Mouse (Mus musculus): ENCODE measurements around the gene Adck2. TPM values are rescaled to one million over a fixed set of nuclear protein-coding genes. Genes with fewer than 3 reads are reported as not detected.
A peak's percentile ranks its signal among the peaks of the same experiment; 100 is the strongest.

Adck2 gene
- polyA plus RNA-seq, 1 experiment from 2014 or later: 24.6 TPM

DNA sequence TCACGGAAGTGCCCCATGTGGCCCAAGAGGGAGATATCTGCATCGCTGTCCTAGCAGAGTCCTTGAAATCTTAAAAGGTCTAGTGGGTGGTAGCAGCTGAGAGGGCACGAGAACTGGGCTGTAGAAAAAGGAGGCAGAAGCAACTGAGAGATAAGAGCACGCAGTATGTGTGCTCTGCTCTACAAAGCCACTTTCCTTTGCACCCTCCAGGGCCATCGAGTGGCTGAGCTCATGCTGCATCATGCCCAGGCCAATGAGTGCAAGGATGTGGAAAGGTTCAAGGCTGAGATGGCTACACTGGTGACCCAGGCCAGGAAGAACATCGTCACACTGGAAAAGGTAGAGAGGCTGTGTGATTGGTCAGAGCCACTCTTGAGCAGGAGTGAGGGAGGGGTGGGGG, 11.8 kb downstream of the Adck2 start, which contains the start of gene Gm42420:
Gene Gm42420 (plus strand): TSS at position 237 of the 400 bp plus-strand sequence.
- Histone ChIP-seq H3K4me1 (ENCODE audit: insufficient read depth, low read depth, low read length) (no peaks in the 10 kb centered on the region), H3K27me3 (replicated peaks; ENCODE audit: insufficient read depth, low read length) (no peaks in the 10 kb centered on the region), H3K4me3 (ENCODE audit: low read depth, low read length) (no peak within 1 kb of the TSS), H3K36me3 (ENCODE audit: insufficient read depth, low read length) (0 out of 2 replicates have a peak, but pooled peaks cover 18% of the 10 kb centered on the region), H3K9ac (replicated peaks; ENCODE audit: low read depth) (no peak within 1 kb of the TSS), H3K27ac (ENCODE audit: low read length) (no peak within 1 kb of the TSS), H3K9me3 (ENCODE audit: low read length) (no peaks in the 10 kb centered on the region), H3K4me2 (replicated peaks; ENCODE audit: low read depth, low read length) (no peak within 1 kb of the TSS)
- 78% methylated on average over 6 of the region's 6 CpGs for WGBS
- ATAC-seq (no peak), DNase-seq (ENCODE audit: low spot score) (no peak)
- TF ChIP-seq CTCF (IDR thresholded peaks at IDR 0.05) (no peak), EP300 (IDR thresholded peaks at IDR 0.05) (no peak)

DNA sequence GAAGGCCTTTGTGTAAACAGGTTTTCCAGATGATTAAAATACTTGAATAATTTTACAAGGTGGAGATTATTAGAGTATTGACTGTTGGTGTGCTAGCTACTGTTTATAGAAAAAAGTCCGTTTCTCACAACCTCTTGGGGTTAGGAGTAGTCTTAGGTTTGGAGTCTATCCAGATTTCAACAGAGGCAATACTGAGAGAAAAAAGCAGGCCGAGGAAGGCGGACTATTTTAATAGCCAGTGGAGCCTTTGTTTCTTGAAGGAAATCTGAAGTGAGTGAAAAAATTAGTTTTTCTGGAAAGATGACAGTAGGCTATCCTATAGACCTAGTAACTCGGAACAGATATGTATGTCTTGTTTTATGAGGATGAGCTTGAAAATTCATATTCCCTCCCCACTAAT, 17.8 kb downstream of the Adck2 start:
- peak overlapping the region; percentile 71 for H3K4me2 ChIP-seq (replicated peaks; ENCODE audit: low read depth, low read length)
- DNase-seq (ENCODE audit: low spot score) (no peak), ATAC-seq (no peak)
- no peak overlapping the region for H3K27ac ChIP-seq (ENCODE audit: low read length)
- H3K27me3 ChIP-seq (replicated peaks; ENCODE audit: insufficient read depth, low read length): no peaks in the 10 kb centered on the region
- peaks cover 6% of the 10 kb centered on the region for H3K4me1 ChIP-seq (ENCODE audit: insufficient read depth, low read depth, low read length)
- 81% methylated on average over 4 of the region's 4 CpGs for WGBS
- H3K9ac ChIP-seq (replicated peaks; ENCODE audit: low read depth): no peak overlapping the region
- no peaks in the 10 kb centered on the region for H3K36me3 ChIP-seq (ENCODE audit: insufficient read depth, low read length)
- TF ChIP-seq CTCF (IDR thresholded peaks at IDR 0.05): no peak
- no peak for TF ChIP-seq EP300 (IDR thresholded peaks at IDR 0.05)
- no peak overlapping the region for H3K4me3 ChIP-seq (ENCODE audit: low read depth, low read length)
- H3K9me3 ChIP-seq (ENCODE audit: low read length): no peaks in the 10 kb centered on the region

DNA sequence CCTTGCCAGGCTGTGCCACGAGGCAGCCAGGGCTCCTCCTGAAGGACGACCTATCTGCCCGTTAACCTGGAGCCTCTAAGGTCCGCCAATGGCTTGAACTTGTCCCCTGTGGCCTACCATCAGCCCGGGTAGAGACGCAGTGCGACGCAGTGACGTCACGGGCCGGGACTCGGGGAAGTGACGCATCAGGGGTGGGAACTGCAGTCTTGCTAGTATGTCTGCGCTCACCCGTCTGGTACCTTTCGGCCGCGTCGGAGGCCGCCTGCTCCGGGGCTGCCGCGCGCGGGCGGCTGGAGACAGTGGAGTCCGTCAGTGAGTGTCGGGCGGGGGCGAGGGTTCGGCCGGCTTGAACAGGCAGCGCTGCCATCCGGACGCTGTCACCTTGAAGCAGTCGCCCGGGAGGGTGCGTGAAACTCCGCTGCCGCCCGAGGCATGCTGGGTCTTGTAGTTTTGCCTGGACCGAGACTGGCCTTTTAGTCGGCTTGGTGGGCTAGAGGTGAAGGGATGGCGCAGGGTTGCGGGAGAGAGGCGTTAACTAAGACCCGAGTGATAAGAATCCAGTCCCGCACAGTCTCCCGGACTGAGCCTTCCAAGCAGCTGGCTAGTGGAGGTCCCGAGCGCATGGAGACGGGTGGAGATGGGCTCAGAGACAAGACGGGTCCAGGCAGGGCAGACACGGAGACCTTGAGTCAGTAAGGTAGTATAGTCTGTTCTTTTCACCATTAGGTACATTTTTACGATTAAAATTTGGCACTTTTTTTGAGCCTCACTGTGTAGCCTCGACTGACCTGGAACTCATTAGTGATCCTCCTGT, 18.9 kb downstream of the Adck2 start, which contains the start of gene Ndufb2:
Gene Ndufb2 (plus strand): TSS at position 174 of the 814 bp plus-strand sequence.
- peaks cover 6% of the 10 kb centered on the region for H3K4me1 ChIP-seq (ENCODE audit: insufficient read depth, low read depth, low read length)
- no peaks in the 10 kb centered on the region for H3K9me3 ChIP-seq (ENCODE audit: low read length)
- WGBS: 2% methylated on average over 56 of the region's 56 CpGs
- DNase-seq (ENCODE audit: low spot score): peak; percentile 96
- H3K36me3 ChIP-seq (ENCODE audit: insufficient read depth, low read length): peaks cover 2% of the 10 kb centered on the region; the same call in 1 of the 2 replicates
- peak within 1 kb of the TSS; percentile 71 for H3K4me2 ChIP-seq (replicated peaks; ENCODE audit: low read depth, low read length)
- H3K4me3 ChIP-seq (ENCODE audit: low read depth, low read length): peak within 1 kb of the TSS; percentile 87
- H3K27ac ChIP-seq (ENCODE audit: low read length): peak within 1 kb of the TSS; percentile 79
- TF ChIP-seq EP300 (IDR thresholded peaks at IDR 0.05) (no peak), CTCF (IDR thresholded peaks at IDR 0.05) (no peak)
- no peaks in the 10 kb centered on the region for H3K27me3 ChIP-seq (replicated peaks; ENCODE audit: insufficient read depth, low read length)
- H3K9ac ChIP-seq (replicated peaks; ENCODE audit: low read depth): peak within 1 kb of the TSS; percentile 82
- ATAC-seq: peak; percentile 99

DNA sequence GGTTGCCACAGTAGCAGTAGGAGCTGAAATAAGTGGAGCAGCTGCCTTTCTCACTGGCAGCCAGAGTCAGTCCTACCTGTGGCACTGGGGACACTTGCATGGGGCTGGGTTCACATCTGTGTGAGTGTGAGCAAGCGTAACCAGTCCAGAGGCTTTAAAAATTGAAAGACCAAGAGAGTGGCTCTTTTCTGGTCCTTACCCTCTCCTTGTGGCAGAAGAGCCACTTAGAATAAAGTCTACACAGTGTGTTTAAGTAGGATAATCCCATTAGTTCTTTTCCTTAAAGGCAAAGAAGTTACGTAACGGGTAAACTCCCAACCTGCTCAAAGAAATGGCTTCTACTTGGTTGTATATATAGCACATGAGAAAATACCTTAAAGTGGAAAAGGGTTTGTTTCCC, 27.2 kb downstream of the Adck2 start:
- H3K36me3 ChIP-seq (ENCODE audit: insufficient read depth, low read length): peaks cover 19% of the 10 kb centered on the region; the same call in 1 of the 2 replicates
- DNase-seq (ENCODE audit: low spot score) (peak; percentile 69), ATAC-seq (peak; percentile 90)
- no peaks in the 10 kb centered on the region for H3K4me1 ChIP-seq (ENCODE audit: insufficient read depth, low read depth, low read length)
- H3K27ac ChIP-seq (ENCODE audit: low read length): no peak overlapping the region
- no peak overlapping the region for H3K4me3 ChIP-seq (ENCODE audit: low read depth, low read length)
- TF ChIP-seq EP300 (IDR thresholded peaks at IDR 0.05) (no peak), CTCF (IDR thresholded peaks at IDR 0.05) (no peak)
- WGBS: 50% methylated on average over 3 of the region's 3 CpGs
- H3K4me2 ChIP-seq (replicated peaks; ENCODE audit: low read depth, low read length): no peak overlapping the region
- H3K9me3 ChIP-seq (ENCODE audit: low read length): no peaks in the 10 kb centered on the region
- H3K27me3 ChIP-seq (replicated peaks; ENCODE audit: insufficient read depth, low read length): no peaks in the 10 kb centered on the region
- no peak overlapping the region for H3K9ac ChIP-seq (replicated peaks; ENCODE audit: low read depth)

DNA sequence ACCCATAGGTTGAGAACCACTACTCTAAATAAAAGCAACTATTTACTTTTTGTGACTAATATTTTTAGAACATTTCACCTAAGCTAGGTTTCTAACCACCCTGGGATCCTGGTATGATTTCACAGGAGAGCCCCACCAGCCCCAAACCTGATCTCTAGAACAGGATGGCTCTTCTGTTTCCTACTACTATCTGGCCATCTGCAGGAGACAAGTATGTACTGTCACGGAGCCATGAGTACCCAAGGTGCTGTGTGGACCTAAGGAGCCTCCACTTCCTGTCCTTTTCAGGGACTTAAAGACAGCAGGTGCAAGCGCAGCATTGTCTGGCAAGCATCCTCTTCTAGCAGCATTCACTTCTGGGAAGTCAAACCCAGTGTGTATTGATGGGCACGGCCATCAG, 28.2 kb downstream of the Adck2 start:
- no peak for ATAC-seq
- H3K4me1 ChIP-seq (ENCODE audit: insufficient read depth, low read depth, low read length): no peaks in the 10 kb centered on the region
- DNase-seq (ENCODE audit: low spot score): no peak
- no peaks in the 10 kb centered on the region for H3K9me3 ChIP-seq (ENCODE audit: low read length)
- TF ChIP-seq CTCF (IDR thresholded peaks at IDR 0.05): no peak
- TF ChIP-seq EP300 (IDR thresholded peaks at IDR 0.05): no peak
- peaks cover 19% of the 10 kb centered on the region; the same call in 1 of the 2 replicates for H3K36me3 ChIP-seq (ENCODE audit: insufficient read depth, low read length)
- H3K4me3 ChIP-seq (ENCODE audit: low read depth, low read length): no peak overlapping the region
- no peak overlapping the region for H3K9ac ChIP-seq (replicated peaks; ENCODE audit: low read depth)
- no peak overlapping the region for H3K4me2 ChIP-seq (replicated peaks; ENCODE audit: low read depth, low read length)
- WGBS: 76% methylated on average over 3 of the region's 3 CpGs
- no peak overlapping the region for H3K27ac ChIP-seq (ENCODE audit: low read length)
- no peaks in the 10 kb centered on the region for H3K27me3 ChIP-seq (replicated peaks; ENCODE audit: insufficient read depth, low read length)

DNA sequence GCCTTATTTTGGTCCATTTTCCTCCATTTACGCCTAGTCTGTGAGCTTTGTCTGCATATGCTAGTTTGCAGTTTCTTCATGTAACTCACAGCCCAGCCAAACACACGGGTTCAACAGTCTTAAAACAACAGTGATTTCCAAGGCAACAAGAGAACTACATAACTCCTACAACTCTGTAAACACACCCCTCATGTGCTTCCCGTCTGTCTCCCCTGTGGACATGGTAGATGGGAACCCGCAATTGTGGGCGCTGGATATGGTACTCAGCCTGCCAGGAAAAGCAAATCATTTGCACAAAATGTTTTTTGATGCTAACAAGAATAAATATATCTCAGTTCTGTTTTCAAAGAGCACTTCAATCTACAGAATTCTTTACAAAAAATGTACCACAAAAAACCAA, 30.9 kb downstream of the Adck2 start:
- Histone ChIP-seq H3K36me3 (ENCODE audit: insufficient read depth, low read length) (peaks cover 8% of the 10 kb centered on the region; the same call in 1 of the 2 replicates), H3K4me3 (ENCODE audit: low read depth, low read length) (no peak overlapping the region), H3K27ac (ENCODE audit: low read length) (no peak overlapping the region), H3K27me3 (replicated peaks; ENCODE audit: insufficient read depth, low read length) (no peaks in the 10 kb centered on the region), H3K9me3 (ENCODE audit: low read length) (no peaks in the 10 kb centered on the region), H3K9ac (replicated peaks; ENCODE audit: low read depth) (no peak overlapping the region), H3K4me1 (ENCODE audit: insufficient read depth, low read depth, low read length) (no peaks in the 10 kb centered on the region), H3K4me2 (replicated peaks; ENCODE audit: low read depth, low read length) (no peak overlapping the region)
- no peak for DNase-seq (ENCODE audit: low spot score)
- no peak for TF ChIP-seq EP300 (IDR thresholded peaks at IDR 0.05)
- no peak for TF ChIP-seq CTCF (IDR thresholded peaks at IDR 0.05)
- ATAC-seq: no peak
- WGBS: 70% methylated on average over 5 of the region's 5 CpGs

Measured in lung, postnatal 0 days (tissue).